Mouse (Mus musculus) urinary bladder, postnatal 10 days (tissue): Measurements from ENCODE around the gene Cdc42ep2.

Source experiments
- DNase-seq: peaks from one replicate; pipeline ENCODE4 v3.0.0; 2022; ENCODE audit warnings: low spot score

Cdc42ep2 gene

DNA sequence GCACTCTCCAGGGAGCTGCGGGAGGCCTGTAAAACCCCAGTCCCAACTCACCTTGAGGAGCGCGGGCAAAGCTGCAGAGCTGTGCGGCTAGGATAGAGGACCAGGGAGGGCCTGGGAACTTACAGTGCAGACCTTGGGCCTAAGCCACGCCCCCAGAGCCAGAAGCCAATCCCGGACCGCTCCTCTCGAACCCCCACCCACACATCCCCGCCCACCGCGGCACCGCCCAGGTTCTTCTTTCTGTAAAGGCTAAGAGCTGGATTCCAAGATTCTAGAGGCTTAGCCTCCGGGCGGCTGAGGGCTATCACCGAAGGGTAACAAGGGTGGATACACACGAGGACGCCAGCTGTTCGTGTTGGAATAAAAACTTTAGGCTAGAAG lies at the start of gene Cdc42ep2:
Cdc42ep2 (minus strand) TSS at position 104 of the 381 bp plus-strand sequence.
- peak; percentile 84 for DNase-seq

DNA sequence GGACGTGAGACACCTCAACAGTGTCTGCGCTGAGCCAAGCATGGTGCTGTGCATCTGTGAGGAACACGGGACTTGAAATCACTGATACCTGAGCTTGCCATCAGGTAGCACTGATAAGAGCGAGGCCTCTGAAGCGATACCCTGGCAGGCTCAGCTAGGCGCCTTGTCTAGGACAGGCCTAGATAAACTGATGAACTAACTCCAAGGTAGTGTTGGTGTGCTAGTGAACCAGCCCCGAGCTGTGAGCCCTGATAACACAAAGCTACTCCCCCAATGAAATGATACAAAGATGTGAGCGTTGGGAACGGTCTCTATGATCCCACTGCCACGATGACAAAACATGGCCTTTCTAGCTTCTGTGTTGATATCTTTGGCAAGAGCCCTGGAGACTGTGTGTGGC lies 43.0 kb upstream of the Cdc42ep2 start:
- DNase-seq, result no peak

DNA sequence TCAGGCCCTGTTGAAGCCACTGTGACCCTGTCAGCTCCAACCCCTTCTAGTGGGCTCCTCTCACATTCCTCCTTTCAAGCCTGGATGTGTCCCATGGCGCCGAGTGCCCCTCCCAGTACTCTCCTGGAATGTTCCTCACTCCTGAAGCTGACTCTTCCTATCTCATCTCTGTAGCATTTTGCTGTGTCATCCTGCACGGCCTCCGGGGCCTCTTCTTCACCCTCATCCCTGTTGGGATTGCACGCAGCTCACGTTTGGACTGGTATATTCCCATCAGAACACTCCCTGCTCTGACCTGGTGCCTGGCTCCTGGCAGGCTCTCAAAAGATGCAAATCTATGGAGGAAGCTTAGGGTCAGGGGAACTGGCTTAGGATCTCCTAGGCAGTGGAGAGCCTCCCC lies 42.2 kb upstream of the Cdc42ep2 start:
- no peak for DNase-seq

GRCm38 (mm10) chr19:5965910-5966309 lies 41.3 kb upstream of the Cdc42ep2 start:
- DNase-seq, result no peak

DNA sequence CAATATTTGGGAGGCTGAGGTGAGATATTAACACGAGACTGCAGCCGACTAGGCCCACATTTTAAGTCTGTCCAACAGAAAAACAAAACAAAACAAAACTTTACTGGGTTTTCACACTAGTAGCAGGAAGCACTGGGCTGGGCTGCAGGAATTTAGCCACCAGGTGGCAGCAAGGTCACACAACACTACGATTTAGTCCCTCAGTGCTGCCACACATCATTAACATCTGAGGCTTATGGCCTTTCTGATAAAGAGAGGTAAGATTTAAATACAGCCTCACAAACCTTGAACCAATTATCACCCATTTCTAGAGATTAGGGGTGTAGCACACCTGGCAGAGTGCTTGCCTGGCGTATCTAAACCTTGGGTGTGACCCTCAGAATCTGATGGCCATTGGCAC lies 40.7 kb upstream of the Cdc42ep2 start:
- no peak for DNase-seq

- DNase-seq, result no peak
Measured at GRCm38 (mm10) chr19:5964804-5965203, 40.2 kb upstream of the Cdc42ep2 start.

DNA sequence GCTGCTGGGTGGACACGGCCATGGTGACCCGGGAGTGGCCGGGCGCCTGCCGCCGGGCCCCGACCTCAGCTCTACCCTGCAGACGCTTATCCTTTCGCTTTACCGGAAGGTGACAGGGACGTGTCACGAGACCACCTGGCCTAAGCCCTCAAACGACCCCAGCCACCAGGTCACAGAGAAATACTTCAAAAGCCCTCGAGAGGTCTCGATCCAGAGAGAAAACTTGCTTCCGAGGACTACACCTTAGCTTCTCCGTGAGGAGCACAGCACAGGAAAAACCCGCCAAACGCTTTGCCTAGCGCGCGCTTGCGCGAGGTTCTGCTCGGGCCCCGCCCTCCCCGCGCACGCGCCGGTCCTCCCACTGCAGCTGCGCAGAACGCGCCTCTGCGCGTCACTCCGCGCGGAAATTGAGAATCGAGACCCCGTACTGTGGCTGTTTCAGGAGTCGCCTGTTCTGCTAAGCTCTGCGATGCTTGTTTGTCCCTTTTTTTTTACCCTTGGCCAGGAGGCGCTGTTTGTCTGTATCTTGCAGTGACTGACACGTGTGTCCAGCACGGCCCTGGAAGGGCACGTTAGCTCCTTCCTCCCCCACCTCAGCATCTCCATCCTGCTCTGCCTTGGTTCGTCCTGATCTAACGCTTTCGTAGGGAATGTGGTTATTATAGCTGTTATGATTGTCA lies 39.4 kb upstream of the Cdc42ep2 start, which contains the start of gene Pola2:
Pola2 (minus strand) TSS at position 320 of the 680 bp plus-strand sequence.
- peak; percentile 56 for DNase-seq

DNA sequence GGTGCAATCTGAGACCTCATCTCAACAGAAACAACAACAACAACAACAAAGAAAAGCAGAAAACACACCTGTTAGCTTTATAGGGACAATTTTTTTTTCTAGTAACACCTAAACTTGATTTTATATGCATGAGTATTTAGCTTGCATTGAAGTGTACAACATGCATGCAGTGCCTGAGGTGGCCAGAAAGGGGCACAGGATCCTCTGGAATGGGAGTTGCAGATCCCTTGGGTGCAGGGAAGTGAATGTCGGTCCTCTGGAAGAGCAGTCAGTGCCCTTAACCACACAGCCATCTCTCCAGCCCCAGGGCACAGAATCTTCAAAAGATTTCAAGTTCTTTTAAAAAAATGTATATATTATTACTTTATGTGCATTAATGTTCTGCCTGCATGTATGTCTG lies 38.0 kb upstream of the Cdc42ep2 start:
- DNase-seq, result no peak

DNA sequence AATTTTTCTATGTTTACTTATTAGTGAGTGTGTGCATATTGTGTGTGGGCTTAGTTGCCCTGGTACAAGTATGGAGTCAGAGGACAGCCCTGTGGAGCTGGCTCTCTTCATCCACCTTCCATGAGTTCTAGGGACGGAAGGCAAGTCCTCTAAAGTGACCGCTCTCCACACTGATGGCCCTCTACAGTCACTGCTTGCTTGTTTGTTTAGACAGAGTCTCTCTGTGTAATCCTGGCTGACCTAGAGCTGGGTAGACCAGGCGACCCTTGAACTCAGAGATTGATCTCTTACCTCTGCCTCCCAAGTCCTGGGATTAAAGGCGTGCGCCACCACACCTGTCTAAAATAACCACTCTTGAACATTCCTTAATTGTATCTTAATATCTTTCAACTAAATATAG lies 32.8 kb upstream of the Cdc42ep2 start:
- DNase-seq, result no peak

- DNase-seq, result peak; percentile 59
Measured at GRCm38 (mm10) chr19:5956685-5957084, 32.1 kb upstream of the Cdc42ep2 start.

GRCm38 (mm10) chr19:5955704-5956670 lies 31.4 kb upstream of the Cdc42ep2 start:
- no peak for DNase-seq

DNA sequence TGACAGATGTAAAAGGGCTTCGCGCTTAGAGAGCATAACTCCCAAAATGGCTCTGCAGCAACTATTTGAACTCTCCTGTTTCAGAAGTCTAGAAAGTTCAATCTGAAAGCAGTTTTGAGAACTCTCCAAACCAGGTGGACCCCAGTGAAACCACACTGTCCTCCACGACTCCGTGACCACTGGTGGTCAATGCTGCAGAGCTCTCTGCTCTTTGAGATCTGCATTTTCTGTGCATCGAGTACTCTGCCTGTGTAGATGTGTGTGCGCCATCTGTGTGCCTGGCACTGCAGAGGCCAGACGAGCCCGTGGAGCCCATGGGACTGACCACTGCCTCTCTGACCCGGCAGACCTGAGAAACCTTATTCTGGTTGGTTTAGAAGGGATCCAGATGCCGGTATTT lies 30.3 kb upstream of the Cdc42ep2 start:
- DNase-seq, result no peak

DNA sequence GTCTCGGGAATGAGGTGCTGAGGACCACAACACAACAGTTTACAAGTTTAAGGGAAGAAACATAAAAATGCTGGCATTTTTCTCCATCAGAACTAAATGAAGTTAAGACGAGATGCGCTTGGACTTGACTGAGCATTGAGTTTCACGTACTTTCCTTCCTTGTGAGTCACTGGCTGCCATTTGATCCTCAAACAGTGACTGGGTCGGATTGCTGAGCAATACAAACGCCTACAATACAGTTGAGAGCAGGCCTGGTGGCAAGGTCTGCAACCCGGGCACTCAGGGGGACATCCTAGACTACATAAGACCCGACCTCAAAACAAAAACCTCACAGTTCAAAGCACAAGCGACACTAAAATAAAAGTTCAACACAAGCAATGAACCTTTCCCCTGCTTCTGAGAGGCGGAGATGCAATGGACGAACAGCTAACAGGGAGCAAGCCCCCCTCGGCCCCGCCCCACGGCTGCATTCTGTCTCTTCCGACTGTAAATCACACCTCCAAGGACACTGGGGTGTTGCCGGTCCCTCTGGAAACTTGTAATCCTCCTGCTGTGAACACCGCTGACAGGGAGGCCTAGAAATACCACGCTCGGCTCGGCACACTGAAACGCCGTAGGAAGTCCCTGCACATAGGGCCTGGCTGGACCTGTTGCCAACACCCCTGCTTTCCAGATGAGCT lies 29.6 kb upstream of the Cdc42ep2 start:
- DNase-seq, result no peak

- no peak for DNase-seq
Measured at GRCm38 (mm10) chr19:5953201-5953770, 28.7 kb upstream of the Cdc42ep2 start.

- no peak for DNase-seq
Measured at GRCm38 (mm10) chr19:5952071-5952691, 27.6 kb upstream of the Cdc42ep2 start.

DNA sequence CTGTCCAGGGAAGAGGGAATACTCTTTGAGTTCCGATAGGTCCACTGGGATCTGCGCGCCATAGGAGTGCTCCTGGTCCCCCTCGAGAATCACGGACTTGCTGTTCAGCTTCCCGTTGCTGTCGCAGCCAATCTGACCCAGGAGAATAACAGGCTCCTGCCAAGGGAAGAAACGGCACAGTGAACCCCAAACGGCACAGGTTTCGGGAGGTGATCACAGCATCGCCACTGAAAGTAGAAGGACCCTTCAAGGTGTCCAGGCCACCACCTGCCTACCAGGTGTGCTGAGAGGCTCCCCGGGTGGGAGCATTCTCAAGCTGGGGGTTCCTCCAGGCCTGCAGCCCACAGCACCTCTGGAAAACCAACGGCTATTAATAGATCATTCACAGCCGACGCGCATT lies 27.0 kb upstream of the Cdc42ep2 start:
- DNase-seq, result no peak

DNA sequence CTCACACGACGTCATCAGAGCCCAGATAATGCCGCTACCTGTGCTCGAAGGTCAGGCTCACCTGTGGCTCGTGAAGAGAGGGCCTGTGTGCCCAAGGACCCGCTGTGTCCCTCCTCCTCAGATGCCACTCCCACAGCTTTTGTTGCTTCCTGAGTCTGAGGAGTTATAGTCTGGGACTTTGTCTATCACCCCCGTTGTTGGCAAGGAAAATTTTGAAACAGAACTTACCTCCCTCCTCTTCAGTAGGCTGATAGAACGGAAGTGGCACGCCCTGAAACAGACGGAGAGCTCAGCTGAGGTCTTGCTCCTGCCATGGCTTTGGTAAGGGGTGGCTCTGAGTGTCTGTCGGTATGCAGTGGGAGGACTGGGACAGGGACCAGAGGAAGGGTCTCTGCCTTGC lies 25.6 kb upstream of the Cdc42ep2 start:
- DNase-seq, result no peak

DNA sequence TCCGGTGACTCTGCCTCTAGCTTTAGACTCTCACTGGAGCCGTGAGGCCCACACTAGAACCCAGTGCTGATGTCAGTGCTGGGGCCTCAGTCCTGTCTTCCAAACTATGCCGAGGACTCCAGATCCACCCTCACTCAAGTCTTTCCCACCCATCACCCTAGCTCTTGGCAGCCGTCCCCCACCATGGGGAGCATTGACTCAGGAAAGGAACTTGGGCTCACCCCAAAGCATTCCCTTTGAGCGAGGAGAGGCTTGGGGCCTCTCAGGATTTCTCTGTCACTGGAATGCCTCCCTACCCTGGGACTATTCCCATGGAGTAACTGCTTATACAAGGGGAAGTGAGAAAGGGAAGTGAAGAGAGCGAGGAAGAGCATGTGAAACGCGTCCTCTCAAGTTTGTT lies 21.3 kb upstream of the Cdc42ep2 start:
- no peak for DNase-seq

DNA sequence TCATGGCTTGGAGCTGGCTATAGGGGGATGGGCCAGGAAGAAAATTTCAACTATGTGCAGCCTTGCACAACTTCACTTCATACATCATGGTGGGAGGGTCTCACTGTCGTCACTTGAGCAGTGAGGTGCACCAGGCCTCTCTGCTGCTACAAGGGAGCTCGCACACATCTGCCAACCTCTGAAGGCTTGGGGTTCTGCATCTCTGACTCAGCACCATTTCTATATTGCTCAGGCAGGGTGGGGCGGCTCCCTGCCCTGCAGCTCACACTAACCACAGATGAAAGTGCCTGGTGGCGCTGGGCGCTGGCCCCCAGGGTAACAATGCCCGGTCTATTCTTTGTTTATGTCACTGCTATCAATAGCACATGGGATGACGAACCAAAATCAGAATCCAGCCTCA lies 20.4 kb upstream of the Cdc42ep2 start:
- no peak for DNase-seq

DNA sequence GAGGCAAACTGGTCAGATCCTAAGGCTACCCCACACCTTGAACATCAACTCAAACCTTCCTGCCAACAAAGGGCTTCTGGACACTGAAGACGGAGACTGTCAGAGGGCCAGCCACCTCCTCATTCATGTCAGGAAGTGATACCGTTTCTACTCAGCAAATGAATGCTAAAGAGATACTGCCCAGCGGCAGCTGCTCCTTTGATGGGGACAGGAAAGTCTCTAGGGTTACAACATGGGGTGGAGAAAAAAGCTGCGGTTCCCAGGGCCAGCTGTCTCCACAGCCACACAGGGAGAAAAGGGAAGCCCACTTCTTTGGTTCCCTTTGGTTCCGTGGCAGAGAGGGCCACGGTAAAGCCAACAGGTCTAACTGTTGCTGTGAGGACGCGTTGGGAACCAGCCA lies 19.5 kb upstream of the Cdc42ep2 start:
- no peak for DNase-seq

GRCm38 (mm10) chr19:5943404-5943803 lies 18.8 kb upstream of the Cdc42ep2 start:
- no peak for DNase-seq

DNA sequence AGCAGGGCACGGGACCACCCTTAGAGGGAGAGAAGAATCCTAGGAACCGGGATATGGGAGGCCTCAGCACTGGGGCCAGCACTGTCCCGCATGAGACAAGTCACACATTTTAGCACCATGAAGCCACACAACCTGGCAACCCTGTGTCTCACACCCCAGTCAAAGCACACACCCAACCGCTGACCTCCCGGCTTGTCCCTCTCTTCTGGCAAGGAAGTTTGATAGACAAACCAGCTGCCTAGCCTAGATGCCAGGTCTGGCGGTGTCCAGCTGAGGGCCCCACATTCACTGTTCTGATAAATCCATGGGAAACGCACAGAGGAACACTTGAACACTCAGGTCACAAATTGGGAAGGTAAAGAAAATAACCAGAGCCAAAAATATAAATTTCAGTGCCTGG lies 18.0 kb upstream of the Cdc42ep2 start:
- DNase-seq, result no peak
